In the genomic region with DNA sequence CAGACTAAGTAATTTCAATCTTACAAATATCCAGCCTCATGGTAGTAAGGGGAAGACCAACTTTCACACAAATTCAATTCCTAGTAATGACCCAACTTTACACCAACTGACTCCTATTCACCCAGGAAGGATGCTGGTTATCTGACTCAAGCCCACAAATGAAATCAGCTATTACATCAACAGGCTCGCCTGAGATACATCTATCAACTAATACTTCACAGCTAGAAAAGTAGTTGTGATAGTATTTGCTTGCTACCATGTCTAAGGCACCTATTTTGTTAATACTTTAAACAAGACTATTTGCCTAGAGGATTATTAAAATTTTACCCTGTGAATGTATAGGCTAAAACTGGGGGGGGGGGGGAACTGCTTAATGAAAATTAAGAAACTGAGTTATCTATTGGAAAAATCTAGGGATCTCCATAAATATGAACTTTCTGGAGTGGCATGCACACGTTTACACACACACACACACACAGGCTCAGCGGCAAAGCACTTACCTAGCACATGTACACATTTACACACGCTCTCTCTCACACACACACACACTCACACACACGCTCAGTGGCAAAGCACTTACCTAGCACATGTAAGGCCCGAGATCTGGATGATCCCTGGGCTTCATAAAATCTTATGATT, we compare ENCODE assay signal across 17 mouse cellular contexts.
"Had no signal": no experiment of that assay in that cellular context is flagged by ENCODE, and none has a peak within 500 bp of the region (broad histone marks: within the 10 kb centered on the region; RNA-seq: fewer than 3 reads in every experiment).

No protein-coding gene starts in this region.

- H3K27ac ChIP-seq: lung, embryonic 15.5 days; macrophage; midbrain, embryonic 12.5 days; neural tube, embryonic 12.5 days; stomach, embryonic 15.5 days; stomach, postnatal 0 days had no signal

- H3K4me3 ChIP-seq: lung, embryonic 15.5 days; megakaryocyte, embryonic 14.5 days; midbrain, embryonic 12.5 days; neural tube, embryonic 12.5 days; stomach, embryonic 15.5 days had no signal

- H3K27me3 ChIP-seq: lung, embryonic 15.5 days; megakaryocyte, embryonic 14.5 days; midbrain, embryonic 12.5 days; neural tube, embryonic 12.5 days; stomach, embryonic 15.5 days had no signal

- H3K9me3 ChIP-seq: lung, embryonic 15.5 days; megakaryocyte, embryonic 14.5 days; midbrain, embryonic 12.5 days; neural tube, embryonic 12.5 days; stomach, embryonic 15.5 days had no signal

- H3K9ac ChIP-seq: liver, postnatal 0 days; lung, embryonic 15.5 days; midbrain, embryonic 12.5 days; neural tube, embryonic 12.5 days; stomach, embryonic 15.5 days had no signal

- H3K4me1 ChIP-seq: stomach, embryonic 15.5 days had no signal

- ATAC-seq: liver, postnatal 0 days; lung, postnatal 0 days had no signal

- DNase-seq: liver, postnatal 0 days; lung, adult 2 months; lung, postnatal 14 days; lung, postnatal 36 days; midbrain, embryonic 14.5 days; right cerebral cortex, postnatal 14 days; thymus, adult 2 months; thymus, postnatal 25 days; thymus, postnatal 4 days had no signal

- H3K4me2 ChIP-seq: lung, embryonic 15.5 days; midbrain, embryonic 12.5 days; neural tube, embryonic 12.5 days; stomach, embryonic 15.5 days had no signal
